Mouse (Mus musculus): ENCODE results near the gene Fads6.

DNA sequence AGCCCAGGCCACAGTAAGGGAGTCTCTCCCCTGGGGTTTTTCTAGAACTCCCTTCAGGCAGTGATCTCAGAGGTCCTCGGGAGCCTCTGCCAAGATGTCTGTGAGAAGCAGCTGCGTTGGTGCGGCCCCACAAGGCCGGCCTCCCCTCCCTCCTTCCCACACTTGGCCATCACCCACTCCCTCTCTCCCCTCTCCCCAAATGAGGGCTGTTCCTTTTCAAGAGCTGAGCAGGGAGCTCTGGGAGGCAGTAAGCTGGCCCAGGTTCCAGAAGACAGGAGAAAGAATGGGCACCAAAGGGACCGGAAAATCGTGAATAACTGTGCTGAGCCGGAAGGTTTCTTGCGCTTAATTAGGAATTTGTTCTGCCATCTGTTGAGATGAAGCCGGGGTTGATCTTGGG lies 65.5 kb downstream of the Fads6 start:
- TF ChIP-seq FLI1 (IDR thresholded peaks at IDR 0.05; ENCODE audit: low read length): no peak
- no peak for TF ChIP-seq GATA1 (IDR thresholded peaks at IDR 0.05; ENCODE audit: borderline replicate concordance, low read length)

Data from megakaryocyte, embryonic 14.5 days (primary cell).